Mouse (Mus musculus) adipocyte (in vitro differentiated cells): ENCODE measurements at regions not wholly inside any gene's neighbourhood (a gene's known extent, or its start where the extent isn't known, plus 50 kb on each side); places are given as distances from the start of the nearest gene placed in this dataset.
"Not testable (repeated sequence)": the region's sequence is repeated elsewhere in the genome, so short reads cannot be mapped to it uniquely, and the experiment has no call there.

ENCODE experiments used
- DNase-seq: peaks from one replicate; pipeline ENCODE4 v3.0.0-alpha.2; 2016; ENCODE audit warnings: low spot score

DNA sequence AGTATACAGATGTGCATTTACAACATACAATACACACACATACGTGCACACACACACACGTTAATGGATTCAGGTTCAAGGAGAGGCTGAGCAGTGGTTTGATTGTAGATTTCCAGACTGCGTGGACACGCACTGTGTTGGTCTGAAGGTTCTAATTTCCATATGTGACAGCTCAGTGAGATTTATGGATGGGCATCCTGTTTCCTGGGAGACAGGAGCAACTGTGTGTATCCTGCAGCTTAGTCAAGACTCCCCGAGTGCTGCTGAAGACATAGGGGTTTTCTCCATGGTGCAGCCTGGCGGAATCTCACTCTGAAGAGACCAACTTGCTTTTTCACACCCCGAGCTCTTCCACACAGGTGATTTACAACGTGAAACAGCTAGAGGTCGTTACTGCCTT lies 119.3 kb upstream of the Foxk1 start:
- no peak for DNase-seq

DNA sequence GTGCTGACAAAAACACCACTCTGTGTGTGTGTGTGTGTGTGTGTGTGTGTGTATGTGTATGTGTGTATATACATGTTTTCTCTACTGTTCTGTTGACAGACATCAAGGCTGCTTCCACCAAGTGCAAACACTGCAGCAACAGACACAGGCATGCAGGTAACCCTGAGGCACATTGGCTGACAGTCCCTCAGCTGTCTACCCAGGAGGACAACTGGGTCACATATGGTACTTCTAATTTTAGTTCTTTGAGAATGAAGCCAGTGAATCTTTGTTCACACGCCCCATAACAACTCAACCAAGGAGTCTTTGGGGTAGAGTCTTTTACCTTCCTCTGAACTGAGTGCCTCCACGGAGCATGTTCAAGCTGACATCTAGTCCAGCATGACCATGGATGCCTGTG lies 113.3 kb upstream of the Foxk1 start:
- DNase-seq: no peak

DNA sequence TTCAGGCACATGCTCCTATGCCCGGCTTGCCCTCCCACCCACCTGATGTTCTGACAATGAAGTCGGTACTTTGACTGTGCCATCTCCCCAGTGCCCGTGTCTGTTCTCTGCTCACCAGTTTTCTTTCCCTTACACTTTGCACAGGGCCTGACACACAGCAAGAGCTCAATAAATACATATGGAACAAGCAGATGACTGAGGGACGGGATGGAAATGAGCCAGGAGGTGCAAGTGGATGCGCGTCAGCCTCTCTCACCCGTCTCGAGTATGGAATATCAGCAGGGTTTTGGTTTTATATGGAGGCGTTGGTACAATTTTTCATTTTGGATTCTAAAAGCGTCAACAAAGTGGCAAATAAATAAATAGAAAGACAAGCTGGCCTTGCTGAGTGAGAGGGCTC lies 109.8 kb upstream of the Foxk1 start:
- no peak for DNase-seq

DNA sequence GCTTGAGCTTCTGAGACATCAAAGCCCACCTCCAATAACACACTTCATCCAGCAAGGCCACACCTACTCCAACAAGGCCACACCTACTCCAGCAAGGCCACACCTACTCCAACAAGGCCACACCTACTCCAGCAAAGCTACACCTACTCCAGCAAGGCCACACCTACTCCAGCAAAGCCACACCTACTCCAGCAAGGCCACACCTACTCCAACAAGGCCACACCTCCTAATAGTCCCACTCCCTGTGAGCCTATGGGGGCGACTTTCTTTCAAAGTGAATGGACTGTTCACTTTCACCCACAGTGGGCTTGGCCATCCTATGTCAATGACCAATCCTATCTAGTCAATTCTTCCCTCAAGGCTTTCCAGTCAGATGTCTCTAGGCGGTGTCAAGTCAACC lies 104.9 kb upstream of the Foxk1 start:
- DNase-seq: not testable (repeated sequence)

DNA sequence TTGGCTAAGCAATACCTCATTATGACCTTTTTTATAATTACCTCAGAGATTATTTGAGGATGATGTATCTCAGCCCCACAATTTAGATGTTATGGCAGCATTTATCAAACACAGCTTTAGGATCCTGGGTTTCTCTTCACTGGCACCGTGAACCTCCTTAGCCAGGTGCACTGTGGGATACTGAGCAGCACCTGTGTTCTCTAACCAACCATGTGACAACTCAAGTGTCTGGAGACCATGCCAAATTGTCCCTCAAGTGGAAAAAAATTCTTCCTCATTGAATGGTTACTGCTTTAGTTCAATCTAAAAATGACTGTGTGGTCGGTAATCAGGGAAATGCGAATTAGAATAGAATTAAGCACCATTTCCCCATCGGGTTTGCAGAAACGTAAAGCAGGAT lies 101.7 kb upstream of the Foxk1 start:
- no peak for DNase-seq

DNA sequence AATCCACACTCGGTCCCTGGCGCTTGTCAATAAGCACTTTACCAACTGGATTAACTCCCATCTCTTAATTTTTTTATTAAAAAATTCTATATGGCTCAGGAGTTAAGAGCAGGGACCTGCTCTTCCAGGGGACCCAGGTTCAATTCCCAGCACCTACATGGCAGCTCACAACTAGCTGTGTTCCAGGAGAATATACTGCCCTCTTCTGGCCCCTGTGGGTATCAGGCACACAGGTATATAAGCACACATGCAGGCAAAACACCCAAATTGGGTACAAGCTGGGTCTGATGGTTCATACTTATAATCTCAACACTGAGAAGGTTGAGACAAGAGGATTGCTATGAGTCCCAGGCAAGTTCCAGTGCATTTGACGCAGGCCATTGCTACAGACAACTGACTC lies 92.8 kb upstream of the Foxk1 start:
- no peak for DNase-seq

DNA sequence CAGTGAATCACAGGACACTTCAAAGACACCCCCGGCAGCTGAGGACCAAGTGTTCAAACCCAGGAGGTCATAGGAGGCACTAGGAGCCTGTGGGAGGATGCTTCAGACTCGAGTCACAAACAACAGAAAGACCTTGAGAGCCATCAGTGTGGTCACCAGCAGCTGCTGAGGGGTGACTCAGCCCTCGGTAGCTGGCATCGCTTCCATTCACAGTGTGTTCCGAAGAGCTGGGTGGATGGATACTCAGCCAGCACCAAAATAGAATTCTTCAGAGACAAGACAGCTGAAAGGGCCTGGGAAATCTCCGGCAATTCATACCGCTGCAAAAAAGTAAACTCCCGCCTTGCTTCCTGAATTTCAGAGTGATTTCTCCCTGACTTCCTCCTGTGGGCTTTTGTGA lies 87.4 kb upstream of the Foxk1 start:
- no peak for DNase-seq

DNA sequence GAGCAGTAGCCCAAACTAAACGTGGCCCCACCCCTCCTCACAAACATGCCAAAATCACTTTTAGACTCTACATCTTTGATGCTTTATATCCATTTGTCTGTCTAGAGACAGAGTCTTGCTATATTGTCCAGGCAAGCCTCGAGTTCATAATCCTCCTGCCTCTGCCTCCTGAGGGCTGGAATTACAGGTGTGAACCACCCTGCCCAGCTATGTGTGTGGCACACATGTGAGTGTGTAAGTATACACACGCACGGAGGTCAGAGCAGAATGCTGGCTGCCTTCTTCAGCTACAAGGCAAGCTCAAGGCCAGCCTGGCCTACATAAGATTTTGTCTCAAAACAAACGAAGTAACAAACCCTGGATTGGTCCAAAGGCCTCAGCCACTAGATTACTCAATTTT lies 86.8 kb upstream of the Foxk1 start:
- DNase-seq: no peak

DNA sequence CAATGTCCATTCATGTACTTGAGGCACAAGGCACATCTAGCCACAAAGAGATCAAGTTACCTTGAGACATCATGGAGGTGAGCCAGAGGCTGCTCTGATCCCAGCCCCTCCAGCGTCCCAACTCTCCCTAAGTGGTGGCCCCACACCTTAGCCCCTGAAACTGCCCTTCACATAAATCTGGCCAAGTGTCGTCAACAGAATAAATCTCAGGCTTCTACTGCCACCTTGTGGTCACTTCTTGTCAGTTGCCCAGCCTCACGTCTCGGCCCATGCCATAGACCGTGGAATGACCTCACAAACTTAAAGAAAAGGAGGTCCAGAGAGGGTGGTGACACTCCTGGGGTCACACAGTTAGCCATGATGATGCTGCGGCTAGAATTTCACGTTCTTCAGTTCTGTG lies 82.0 kb upstream of the Foxk1 start:
- peak; percentile 77 for DNase-seq

DNA sequence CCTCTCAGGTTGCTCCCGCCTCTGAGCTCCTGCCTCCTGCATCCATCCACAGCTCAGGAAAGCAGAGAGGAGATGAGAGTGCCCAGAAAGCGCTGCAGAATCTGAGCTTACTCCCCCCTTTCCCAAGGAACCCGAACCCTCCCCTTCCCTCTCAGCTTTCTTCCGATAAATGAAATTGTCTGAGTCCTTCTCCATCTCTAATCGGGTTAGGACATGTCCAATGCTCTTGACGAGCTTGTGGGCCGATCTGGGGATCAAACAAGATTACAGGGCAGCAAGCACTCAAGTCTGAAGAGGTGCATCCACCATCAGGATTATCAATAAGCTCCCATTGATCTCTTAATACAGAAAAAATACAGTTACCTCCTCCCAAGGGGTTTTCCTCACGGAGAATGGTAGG lies 80.0 kb upstream of the Foxk1 start:
- DNase-seq: no peak

DNA sequence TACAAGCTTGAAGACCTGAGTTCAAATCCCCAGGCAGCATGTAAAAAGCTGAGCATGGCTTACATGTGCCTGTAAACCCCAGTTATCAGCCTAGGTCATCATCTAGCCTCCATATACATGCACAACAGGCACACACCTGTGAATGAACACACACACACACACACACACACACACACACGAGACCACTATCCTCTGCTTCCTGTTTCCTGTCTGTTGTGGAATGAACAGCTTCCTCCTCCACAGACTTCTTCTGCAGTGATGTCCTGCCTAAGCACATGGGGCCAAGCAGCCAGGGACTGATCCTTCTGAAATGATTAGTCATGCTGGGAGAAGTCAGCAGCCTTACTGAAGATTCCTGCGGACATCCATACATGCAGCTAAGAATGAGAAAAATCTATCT lies 76.4 kb upstream of the Foxk1 start:
- no peak for DNase-seq

DNA sequence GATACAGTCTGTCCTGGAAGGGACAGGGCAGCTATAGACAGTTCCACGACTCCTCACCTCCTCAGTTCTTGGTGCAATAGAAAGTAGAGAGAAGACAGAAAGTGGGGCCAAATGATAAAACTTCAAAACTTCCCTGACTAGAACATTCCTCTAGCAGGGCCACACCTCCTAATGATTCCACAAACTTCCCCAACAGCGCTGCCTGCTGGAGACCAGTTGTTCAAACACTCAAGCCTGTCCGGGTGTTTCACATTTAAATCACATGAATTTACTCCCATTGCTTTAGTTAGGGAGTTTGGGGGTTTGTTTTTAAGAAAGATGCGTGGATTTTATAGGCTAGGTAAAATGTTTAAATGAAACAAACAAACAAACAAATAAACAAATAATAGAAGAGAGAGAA lies 75.7 kb upstream of the Foxk1 start:
- DNase-seq: no peak

DNA sequence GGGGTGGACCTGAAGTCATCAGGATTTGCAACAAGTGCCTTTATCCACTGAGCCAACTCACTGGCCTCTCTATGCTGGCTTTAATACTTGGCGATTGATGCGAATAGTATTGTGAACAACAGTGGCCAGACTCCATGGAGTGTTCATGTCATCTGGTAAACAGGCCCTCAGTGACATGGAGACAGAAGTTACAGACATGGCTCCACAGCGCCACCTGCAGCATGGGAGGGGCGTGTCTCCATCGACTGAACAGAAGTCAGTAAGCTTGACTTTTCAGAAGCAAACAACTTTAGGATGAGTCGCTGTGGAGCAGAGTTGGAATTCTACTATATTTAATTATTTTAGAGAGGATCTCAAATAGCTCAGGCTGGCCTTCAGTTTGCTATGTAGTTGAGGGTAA lies 74.0 kb upstream of the Foxk1 start:
- DNase-seq: no peak

DNA sequence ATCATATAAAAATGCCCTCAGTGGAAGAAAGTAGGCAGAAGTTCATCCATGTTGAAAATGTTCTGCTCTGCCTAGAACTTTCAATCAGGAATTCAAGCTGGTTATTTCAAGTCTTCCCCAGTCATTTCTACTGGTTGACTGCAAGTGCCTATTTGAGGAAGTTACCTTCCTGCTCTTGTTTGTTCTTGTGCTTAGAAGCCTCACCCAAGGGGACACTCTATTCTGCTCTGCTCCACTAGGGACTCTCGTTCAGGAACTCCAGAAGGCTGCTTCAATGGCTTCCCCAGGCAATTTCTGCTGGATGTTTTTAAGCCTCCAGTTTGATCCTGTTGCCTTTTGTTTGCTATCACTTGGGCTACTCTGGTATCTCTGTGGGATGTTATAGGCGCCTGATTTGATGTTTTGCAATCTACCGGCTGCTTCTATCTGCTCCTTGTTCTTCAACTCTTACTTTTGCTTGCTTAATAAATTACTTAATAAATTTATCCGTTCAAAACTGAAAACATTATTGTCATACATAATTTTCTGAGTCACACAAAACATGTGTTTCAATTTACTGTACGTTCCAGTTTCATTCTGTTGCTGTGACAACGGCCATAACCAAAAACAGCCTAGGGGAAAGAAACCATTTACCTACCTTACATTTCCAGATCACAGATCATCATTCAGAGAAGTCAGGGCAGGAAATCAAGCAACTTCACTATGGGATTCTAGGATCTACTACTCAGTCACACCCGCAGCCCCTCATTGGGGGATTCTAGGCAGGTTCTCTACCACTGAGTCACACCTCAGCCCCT lies 71.4 kb upstream of the Foxk1 start:
- DNase-seq: no peak

DNA sequence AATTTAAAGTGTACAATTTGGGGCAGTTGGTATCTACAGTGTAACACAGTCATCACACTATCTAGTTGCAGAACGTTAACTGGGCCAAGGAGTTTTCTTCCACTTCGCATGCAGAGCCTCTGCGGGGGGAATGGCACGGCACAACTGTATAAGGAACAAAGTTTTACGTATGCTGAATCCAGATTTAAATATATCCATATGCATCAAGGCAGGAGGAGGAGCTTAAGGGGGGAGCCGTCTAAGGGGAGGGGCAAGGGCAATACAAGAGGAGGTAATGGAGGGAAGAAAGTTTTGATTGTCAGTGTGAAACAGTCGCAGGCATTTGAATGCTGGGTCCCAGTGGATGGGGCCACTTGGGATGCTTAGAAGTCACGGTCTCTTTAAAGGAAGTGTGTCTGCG lies 68.6 kb upstream of the Foxk1 start:
- DNase-seq: no peak

DNA sequence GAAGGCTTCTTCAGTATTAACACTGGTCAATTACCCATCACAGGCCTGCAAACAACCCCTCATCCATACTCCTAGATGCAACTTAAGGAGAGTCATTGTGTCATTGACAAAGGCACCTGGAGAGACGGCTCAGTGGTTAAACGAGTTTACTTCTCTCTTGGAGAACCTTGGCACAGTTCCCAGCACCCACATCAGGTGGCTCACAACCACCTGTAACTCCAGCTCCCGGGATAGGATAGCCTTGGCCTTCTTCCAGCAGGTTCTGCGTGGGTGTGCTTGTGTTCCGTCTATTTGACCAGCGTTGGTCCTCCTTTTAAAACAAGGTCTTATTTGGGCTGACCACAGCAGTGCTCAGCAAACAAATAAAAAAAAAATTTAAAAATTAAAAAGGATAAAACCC lies 63.9 kb upstream of the Foxk1 start:
- no peak for DNase-seq

DNA sequence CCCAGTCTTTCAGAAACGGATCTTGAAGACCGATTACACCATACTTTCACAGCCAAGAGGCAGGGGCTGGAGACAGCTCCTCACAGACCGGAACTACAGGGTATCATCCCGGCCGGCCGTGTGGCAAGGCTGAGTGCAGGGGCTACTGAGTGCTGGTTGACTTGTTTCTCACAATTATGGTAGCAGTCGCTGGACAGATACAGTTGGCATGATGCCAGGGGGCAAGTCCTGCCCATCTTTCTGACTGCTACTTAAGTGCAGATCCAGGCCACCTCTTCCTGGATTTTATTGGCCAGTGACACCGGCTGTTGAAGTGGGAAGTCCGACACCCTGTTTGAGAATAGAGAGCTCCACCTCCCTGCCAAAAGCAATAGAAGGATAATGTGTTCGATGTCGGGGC lies 63.2 kb upstream of the Foxk1 start:
- no peak for DNase-seq

DNA sequence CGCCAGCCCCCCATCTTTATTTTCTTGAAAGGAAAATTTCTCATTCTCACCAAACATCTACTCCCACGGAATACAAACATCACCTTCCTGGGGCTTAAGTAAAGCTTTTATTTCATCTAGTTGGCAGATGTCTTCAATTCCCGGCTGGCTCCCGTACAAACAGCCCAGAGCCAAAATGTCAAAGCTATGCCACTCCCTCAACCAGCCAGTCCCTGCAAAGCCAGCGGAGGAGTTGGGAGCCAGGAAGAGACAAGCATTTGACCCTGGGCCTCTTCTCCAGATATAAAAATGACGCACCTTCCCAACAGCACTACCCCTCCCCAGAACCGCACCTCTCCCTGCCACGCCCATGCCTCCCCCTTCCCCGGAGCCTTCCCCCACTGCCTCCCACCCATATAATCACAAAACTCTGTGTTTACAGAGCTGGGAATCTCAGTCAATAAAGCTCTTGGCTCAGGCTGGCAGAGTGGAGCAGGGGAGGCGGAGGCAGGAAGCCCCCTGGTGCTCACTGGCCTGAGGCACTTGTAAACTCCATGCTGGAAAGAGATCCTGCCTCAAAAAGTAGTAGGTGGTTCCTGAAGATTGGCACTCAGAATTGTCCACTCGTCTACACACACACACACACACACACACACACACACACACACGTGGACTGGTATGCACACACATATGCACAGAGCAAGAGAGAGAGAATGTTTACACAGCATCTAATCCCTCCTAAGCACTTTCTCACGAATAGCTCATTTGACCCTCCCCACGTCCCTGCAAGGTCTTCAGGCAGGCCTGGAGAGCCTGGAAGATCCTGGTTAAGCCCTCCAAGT lies 60.9 kb upstream of the Foxk1 start:
- peak; percentile 33 for DNase-seq

DNA sequence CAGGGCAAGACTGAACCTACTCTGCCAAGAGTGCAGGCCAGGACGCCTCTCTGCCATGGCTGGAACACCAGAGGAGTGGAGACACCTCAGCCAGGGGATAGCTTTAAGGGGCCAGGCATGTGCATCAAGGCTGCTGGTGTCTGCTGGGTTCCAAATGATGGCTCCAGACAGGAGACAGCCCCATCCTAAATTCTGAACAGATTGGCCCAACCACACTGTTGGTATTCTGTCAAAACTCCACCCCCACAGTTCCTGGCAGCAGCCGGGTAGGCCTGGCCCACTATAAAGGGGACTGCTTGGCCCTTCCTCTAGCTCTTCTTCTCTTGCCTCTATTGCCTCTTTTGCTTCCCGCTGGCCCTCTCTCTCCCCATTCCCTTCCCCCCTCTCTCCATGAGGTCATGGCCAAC lies 60.3 kb upstream of the Foxk1 start:
- DNase-seq: no peak

DNA sequence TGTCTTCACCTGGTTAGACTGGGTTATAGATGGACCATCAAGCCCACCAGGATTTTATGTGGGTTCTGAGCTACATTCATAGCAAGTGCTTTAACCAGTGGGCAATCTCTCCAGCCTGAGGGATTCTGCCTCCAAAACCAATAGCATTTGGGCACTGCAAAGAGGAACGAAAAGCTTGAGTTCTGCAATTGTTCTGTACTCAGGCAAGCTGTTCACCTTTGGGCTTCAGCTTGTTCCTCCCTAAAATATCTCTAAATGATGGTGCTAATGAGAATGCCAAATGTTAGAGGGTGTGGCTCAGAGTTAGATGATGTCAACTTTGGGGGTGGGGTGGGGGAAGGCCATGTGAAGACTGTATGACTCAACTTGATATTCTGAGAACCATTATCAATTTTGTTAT lies 54.8 kb upstream of the Foxk1 start:
- DNase-seq: no peak

DNA sequence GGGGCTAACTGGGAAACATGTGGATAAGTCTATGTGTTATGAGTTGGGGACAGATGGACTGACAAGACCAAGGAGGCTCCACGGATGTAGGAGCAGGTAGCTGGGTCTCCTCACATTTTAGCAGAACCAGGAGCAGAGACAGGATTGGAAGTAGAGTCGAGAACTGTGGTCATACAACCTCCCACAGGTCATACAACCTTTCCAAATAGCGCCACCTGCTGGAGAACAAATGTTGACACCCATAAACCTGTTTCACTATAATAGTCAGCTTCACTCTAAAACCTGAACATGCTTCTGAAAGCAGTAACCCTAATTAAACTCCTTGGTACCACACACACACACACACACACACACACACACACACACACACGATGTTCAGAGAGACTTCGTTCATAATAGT lies 50.7 kb upstream of the Foxk1 start:
- DNase-seq: no peak
